Mouse (Mus musculus): ENCODE measurements at regions not wholly inside any gene's neighbourhood (a gene's known extent, or its start where the extent isn't known, plus 50 kb on each side); places are given as distances from the start of the nearest gene placed in this dataset.

- Histone ChIP-seq H3K27ac (replicated peaks) (no peak overlapping the region), H3K4me1 (replicated peaks) (no peaks in the 10 kb centered on the region), H3K9me3 (no peaks in the 10 kb centered on the region), H3K9ac (no peak overlapping the region), H3K27me3 (no peaks in the 10 kb centered on the region), H3K36me3 (no peaks in the 10 kb centered on the region), H3K4me3 (no peak overlapping the region), H3K4me2 (no peak overlapping the region)
- no peak for ATAC-seq (ENCODE audit: low FRiP score, low read depth)
- 74% methylated on average over 10 of the region's 10 CpGs for WGBS
Observed at GRCm38 (mm10) chr9:47054595-47054994, 56.1 kb downstream of the Gm4791 start.

- Histone ChIP-seq H3K36me3 (no peaks in the 10 kb centered on the region), H3K4me1 (replicated peaks) (no peaks in the 10 kb centered on the region), H3K9ac (no peak overlapping the region), H3K4me2 (no peak overlapping the region), H3K27me3 (no peaks in the 10 kb centered on the region), H3K9me3 (no peaks in the 10 kb centered on the region), H3K27ac (replicated peaks) (no peak overlapping the region), H3K4me3 (no peak overlapping the region)
- 50% methylated on average over 6 of the region's 6 CpGs for WGBS
- ATAC-seq (ENCODE audit: low FRiP score, low read depth): no peak
Observed at GRCm38 (mm10) chr9:47055558-47055957, 57.0 kb downstream of the Gm4791 start.

GRCm38 (mm10) chr9:47059339-47060005 is 60.9 kb downstream of the Gm4791 start:
- ATAC-seq (ENCODE audit: low FRiP score, low read depth): no peak
- WGBS: 90% methylated on average over 7 of the region's 7 CpGs
- H3K27me3 ChIP-seq: no peaks in the 10 kb centered on the region; the same call in 1 of the 2 replicates
- no peak overlapping the region for H3K4me2 ChIP-seq
- H3K4me3 ChIP-seq: no peak overlapping the region
- no peak overlapping the region for H3K27ac ChIP-seq (replicated peaks)
- H3K9ac ChIP-seq: no peak overlapping the region
- no peaks in the 10 kb centered on the region for H3K9me3 ChIP-seq
- no peaks in the 10 kb centered on the region for H3K4me1 ChIP-seq (replicated peaks)
- no peaks in the 10 kb centered on the region for H3K36me3 ChIP-seq

GRCm38 (mm10) chr9:47060757-47061156 is 62.2 kb downstream of the Gm4791 start:
- WGBS: 70% methylated on average over 2 of the region's 2 CpGs
- Histone ChIP-seq H3K4me2 (no peak overlapping the region), H3K36me3 (no peaks in the 10 kb centered on the region), H3K4me1 (replicated peaks) (no peaks in the 10 kb centered on the region), H3K4me3 (no peak overlapping the region), H3K27me3 (no peaks in the 10 kb centered on the region; the same call in 1 of the 2 replicates), H3K9ac (no peak overlapping the region), H3K9me3 (no peaks in the 10 kb centered on the region), H3K27ac (replicated peaks) (no peak overlapping the region)
- ATAC-seq (ENCODE audit: low FRiP score, low read depth): no peak; the same call in 1 of the 2 replicates

- Histone ChIP-seq H3K4me3 (no peak overlapping the region), H3K27me3 (no peaks in the 10 kb centered on the region; the same call in 1 of the 2 replicates), H3K4me2 (no peak overlapping the region), H3K4me1 (replicated peaks) (no peaks in the 10 kb centered on the region), H3K9ac (no peak overlapping the region), H3K27ac (replicated peaks) (no peak overlapping the region), H3K36me3 (no peaks in the 10 kb centered on the region), H3K9me3 (no peaks in the 10 kb centered on the region)
- 73% methylated on average over 7 of the region's 7 CpGs for WGBS
- no peak for ATAC-seq (ENCODE audit: low FRiP score, low read depth)
Observed at GRCm38 (mm10) chr9:47062516-47062915, 64.0 kb downstream of the Gm4791 start.

- no peaks in the 10 kb centered on the region for H3K4me1 ChIP-seq (replicated peaks)
Observed at GRCm38 (mm10) chr9:47063751-47064150, 65.2 kb downstream of the Gm4791 start.

GRCm38 (mm10) chr9:47064463-47065032 is 66.0 kb downstream of the Gm4791 start:
- no peaks in the 10 kb centered on the region for H3K9me3 ChIP-seq
- H3K36me3 ChIP-seq: no peaks in the 10 kb centered on the region
- no peak overlapping the region for H3K4me2 ChIP-seq
- no peak overlapping the region for H3K9ac ChIP-seq
- H3K4me1 ChIP-seq (replicated peaks): peaks cover 4% of the 10 kb centered on the region; the same call in 1 of the 2 replicates
- WGBS: 52% methylated on average over 5 of the region's 5 CpGs
- H3K4me3 ChIP-seq: no peak overlapping the region
- H3K27ac ChIP-seq (replicated peaks): no peak overlapping the region
- H3K27me3 ChIP-seq: no peaks in the 10 kb centered on the region; the same call in 1 of the 2 replicates
- peak; percentile 83 for ATAC-seq (ENCODE audit: low FRiP score, low read depth)

More at GRCm38 (mm10) chr9:47063751-47064150, 65.2 kb downstream of the Gm4791 start:
- H3K27ac ChIP-seq (replicated peaks): no peak overlapping the region
- H3K27me3 ChIP-seq: no peaks in the 10 kb centered on the region; the same call in 1 of the 2 replicates
- no peaks in the 10 kb centered on the region for H3K9me3 ChIP-seq
- ATAC-seq (ENCODE audit: low FRiP score, low read depth): no peak
- WGBS: 69% methylated on average over 5 of the region's 5 CpGs
- no peaks in the 10 kb centered on the region for H3K36me3 ChIP-seq
- H3K4me3 ChIP-seq: no peak overlapping the region
- H3K9ac ChIP-seq: no peak overlapping the region
- no peak overlapping the region for H3K4me2 ChIP-seq

- H3K27me3 ChIP-seq: no peaks in the 10 kb centered on the region
- WGBS: 20% methylated on average over 5 of the region's 5 CpGs
- peak overlapping the region; percentile 37; the same call in 1 of the 2 replicates for H3K27ac ChIP-seq (replicated peaks)
- H3K4me1 ChIP-seq (replicated peaks): peaks cover 8% of the 10 kb centered on the region; the same call in 1 of the 2 replicates
- H3K4me2 ChIP-seq: no peak overlapping the region
- H3K36me3 ChIP-seq: no peaks in the 10 kb centered on the region
- ATAC-seq (ENCODE audit: low FRiP score, low read depth): no peak
- no peak overlapping the region for H3K4me3 ChIP-seq
- H3K9ac ChIP-seq: no peak overlapping the region
- no peaks in the 10 kb centered on the region for H3K9me3 ChIP-seq
Observed at GRCm38 (mm10) chr9:47069436-47069835, 70.9 kb downstream of the Gm4791 start.

- ATAC-seq (ENCODE audit: low FRiP score, low read depth): no peak
- Histone ChIP-seq H3K27ac (replicated peaks) (no peak overlapping the region), H3K9me3 (no peaks in the 10 kb centered on the region), H3K9ac (no peak overlapping the region), H3K4me1 (replicated peaks) (peaks cover 13% of the 10 kb centered on the region; the same call in 1 of the 2 replicates), H3K4me2 (no peak overlapping the region), H3K36me3 (no peaks in the 10 kb centered on the region), H3K4me3 (no peak overlapping the region), H3K27me3 (no peaks in the 10 kb centered on the region)
- WGBS: 79% methylated on average over 5 of the region's 5 CpGs
Observed at GRCm38 (mm10) chr9:47070958-47071357, 72.4 kb downstream of the Gm4791 start.

GRCm38 (mm10) chr9:47076946-47077345 is 78.4 kb downstream of the Gm4791 start:
- WGBS: 5% methylated on average over 6 of the region's 6 CpGs
- Histone ChIP-seq H3K27ac (replicated peaks) (no peak overlapping the region), H3K36me3 (no peaks in the 10 kb centered on the region), H3K4me2 (no peak overlapping the region), H3K9me3 (no peaks in the 10 kb centered on the region), H3K4me1 (replicated peaks) (peaks cover 12% of the 10 kb centered on the region; the same call in 1 of the 2 replicates), H3K9ac (no peak overlapping the region), H3K27me3 (no peaks in the 10 kb centered on the region), H3K4me3 (no peak overlapping the region)
- no peak for ATAC-seq (ENCODE audit: low FRiP score, low read depth)

- H3K9ac ChIP-seq: no peak overlapping the region
- no peaks in the 10 kb centered on the region for H3K36me3 ChIP-seq
- H3K4me1 ChIP-seq (replicated peaks): peaks cover 12% of the 10 kb centered on the region; the same call in 1 of the 2 replicates
- H3K9me3 ChIP-seq: no peaks in the 10 kb centered on the region
- H3K27ac ChIP-seq (replicated peaks): no peak overlapping the region
- no peak for ATAC-seq (ENCODE audit: low FRiP score, low read depth)
- no peak overlapping the region for H3K4me2 ChIP-seq
- H3K4me3 ChIP-seq: no peak overlapping the region
- WGBS: 33% methylated on average over 2 of the region's 2 CpGs
- H3K27me3 ChIP-seq: no peaks in the 10 kb centered on the region
Observed at GRCm38 (mm10) chr9:47077416-47077815, 78.9 kb downstream of the Gm4791 start.

- Histone ChIP-seq H3K4me2 (no peak overlapping the region), H3K9ac (no peak overlapping the region), H3K27me3 (no peaks in the 10 kb centered on the region), H3K27ac (replicated peaks) (no peak overlapping the region), H3K4me1 (replicated peaks) (peaks cover 12% of the 10 kb centered on the region; the same call in 1 of the 2 replicates), H3K36me3 (no peaks in the 10 kb centered on the region), H3K9me3 (no peaks in the 10 kb centered on the region), H3K4me3 (no peak overlapping the region)
- 91% methylated on average over 3 of the region's 3 CpGs for WGBS
- no peak for ATAC-seq (ENCODE audit: low FRiP score, low read depth)
Observed at GRCm38 (mm10) chr9:47077945-47078344, 79.4 kb downstream of the Gm4791 start.
